Mouse (Mus musculus) kidney, adult 2 months (tissue): ENCODE data around the gene Plekhg2. TPM values are rescaled to one million over a fixed set of nuclear protein-coding genes. Genes with fewer than 3 reads are reported as not detected.
A peak's percentile ranks its signal among the peaks of the same experiment; 100 is the strongest.

Experiments
- DNase-seq: peaks from one replicate; pipeline ENCODE4 v3.0.0; 2021
- H3K27ac ChIP-seq: fragments of 200-500 bp; 2 replicates; pipeline ENCODE4 v1.5.1; 2012; ENCODE audit warnings: low read depth, low read length, control low read depth, inconsistent platforms; ENCODE audit not compliant: insufficient read depth
- H3K27me3 ChIP-seq: fragments of 200-500 bp; replicated peaks from 2 replicates; pipeline ENCODE4 v1.6.1; 2012; ENCODE audit warnings: mild to moderate bottlenecking, moderate library complexity, low read length, inconsistent platforms; ENCODE audit not compliant: control insufficient read depth, insufficient read depth
- H3K36me3 ChIP-seq: fragments of 200-500 bp; 2 replicates; pipeline ENCODE4 v1.6.1; 2012; ENCODE audit warnings: mild to moderate bottlenecking, moderate library complexity, low read length, inconsistent platforms; ENCODE audit not compliant: control insufficient read depth, insufficient read depth
- H3K4me1 ChIP-seq: fragments of 200-500 bp; 2 replicates; pipeline ENCODE4 v1.6.1; 2011; ENCODE audit warnings: low read length; ENCODE audit not compliant: control insufficient read depth, insufficient read depth
- H3K4me3 ChIP-seq: fragments of 200-500 bp; 2 replicates; pipeline ENCODE4 v1.5.1; 2011; ENCODE audit warnings: mild to moderate bottlenecking, low read depth, low read length, control low read depth; ENCODE audit not compliant: insufficient read depth
- CTCF ChIP-seq: fragments of 200-500 bp; conservative IDR thresholded peaks from 2 replicates; pipeline ENCODE4 v1.5.1; 2011; ENCODE audit warnings: low read depth, mild to moderate bottlenecking, control low read depth, low read length, moderate library complexity, mixed read lengths; ENCODE audit not compliant: insufficient read depth, insufficient read length
- POLR2A ChIP-seq: fragments of 200-500 bp; IDR thresholded peaks from one replicate; pipeline ENCODE4 v1.6.1; 2011; ENCODE audit warnings: low read depth, low read length, control low read depth
- WGBS: fragments of 180-500 bp; shearing (Covaris S2); methylation state at CpG from one replicate; pipeline ENCODE4 v1.1.7; 2018; 5-methylcytosine and 5-hydroxymethylcytosine counted together
- polyA plus RNA-seq: library from polyadenylated mRNA; depleted of rRNA; stranded (reverse); fragments of >200 nt; gene quantifications from 2 replicates; pipeline ENCODE4 v1.2.3, GENCODE M21; 2012

Plekhg2 gene
- polyA plus RNA-seq, 1 experiment, result 14.6 TPM

DNA sequence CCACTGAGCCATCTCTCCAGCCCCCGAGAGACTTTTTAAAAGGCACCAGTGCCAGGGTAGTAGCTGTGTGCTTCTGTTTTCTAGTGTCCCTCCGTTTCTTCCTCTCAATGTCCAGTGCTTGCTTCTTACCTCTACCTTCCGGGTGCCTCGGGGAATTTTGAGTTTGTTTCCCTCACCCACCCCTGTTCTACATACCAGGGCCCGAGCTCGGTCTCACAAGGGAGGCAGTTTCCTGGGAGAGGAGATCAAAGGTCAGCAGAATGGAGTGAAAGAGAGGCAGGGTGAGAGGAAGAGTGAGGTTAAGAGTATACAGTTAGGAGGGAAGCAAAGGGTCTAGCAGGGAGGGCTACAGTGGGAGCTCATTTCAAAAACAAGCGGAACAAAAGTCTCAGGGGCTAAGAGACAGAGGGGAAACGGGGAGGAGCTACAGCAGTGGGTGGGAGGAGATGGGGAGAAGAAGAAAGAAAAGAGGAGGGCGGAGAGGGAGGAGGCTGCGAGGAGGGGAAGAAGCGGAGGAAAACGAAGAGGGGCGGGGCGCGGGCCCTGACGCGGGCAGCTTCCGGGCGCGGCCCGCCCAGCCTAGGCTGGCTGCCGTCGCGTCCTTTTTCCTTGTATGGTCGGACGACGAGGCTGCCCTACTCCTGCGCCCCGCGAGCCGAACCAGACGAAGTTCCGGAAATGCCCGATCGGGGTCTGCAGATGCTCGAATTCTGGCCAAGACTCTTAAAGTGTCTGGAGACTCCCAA lies 3.0 kb upstream of the Plekhg2 start:
- Histone ChIP-seq H3K36me3 (peaks cover 8% of the 10 kb centered on the region), H3K27me3 (no peaks in the 10 kb centered on the region), H3K27ac (peak overlapping the region; percentile 100), H3K4me1 (peaks cover 9% of the 10 kb centered on the region; the same call in 1 of the 2 replicates), H3K4me3 (peak overlapping the region; percentile 28)
- WGBS, result under 1% methylated on average over 35 of the region's 36 CpGs
- TF ChIP-seq CTCF (no peak), POLR2A (peak; percentile 69)
- DNase-seq, result peak; percentile 95

DNA sequence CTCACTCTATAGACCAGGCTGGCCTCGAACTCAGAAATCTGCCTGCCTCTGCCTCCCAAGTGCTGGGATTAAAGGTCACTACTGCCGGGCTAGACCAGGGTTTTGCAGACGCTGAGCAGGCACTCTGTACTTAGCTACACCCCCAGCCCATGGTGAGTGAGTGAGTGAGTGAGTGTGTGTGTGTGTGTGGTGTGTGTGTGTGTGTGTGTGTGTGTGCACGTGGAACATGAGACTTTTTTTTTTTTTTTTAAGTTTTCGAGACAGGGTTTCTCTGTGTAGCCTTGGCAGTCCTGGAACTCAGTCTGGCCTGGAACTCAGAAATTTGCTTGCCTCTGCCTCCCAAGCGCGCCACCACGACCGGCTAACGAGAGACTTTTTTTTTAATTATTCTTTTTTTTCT lies 2.2 kb upstream of the Plekhg2 start:
- no peak for TF ChIP-seq CTCF
- TF ChIP-seq POLR2A, result no peak
- no peak overlapping the region for H3K4me3 ChIP-seq
- peaks cover 8% of the 10 kb centered on the region for H3K36me3 ChIP-seq
- peak overlapping the region; percentile 8; the same call in 1 of the 2 replicates for H3K27ac ChIP-seq
- H3K4me1 ChIP-seq, result peaks cover 7% of the 10 kb centered on the region; the same call in 1 of the 2 replicates
- DNase-seq, result no peak
- 61% methylated on average over 10 of the region's 10 CpGs for WGBS
- H3K27me3 ChIP-seq, result no peaks in the 10 kb centered on the region

DNA sequence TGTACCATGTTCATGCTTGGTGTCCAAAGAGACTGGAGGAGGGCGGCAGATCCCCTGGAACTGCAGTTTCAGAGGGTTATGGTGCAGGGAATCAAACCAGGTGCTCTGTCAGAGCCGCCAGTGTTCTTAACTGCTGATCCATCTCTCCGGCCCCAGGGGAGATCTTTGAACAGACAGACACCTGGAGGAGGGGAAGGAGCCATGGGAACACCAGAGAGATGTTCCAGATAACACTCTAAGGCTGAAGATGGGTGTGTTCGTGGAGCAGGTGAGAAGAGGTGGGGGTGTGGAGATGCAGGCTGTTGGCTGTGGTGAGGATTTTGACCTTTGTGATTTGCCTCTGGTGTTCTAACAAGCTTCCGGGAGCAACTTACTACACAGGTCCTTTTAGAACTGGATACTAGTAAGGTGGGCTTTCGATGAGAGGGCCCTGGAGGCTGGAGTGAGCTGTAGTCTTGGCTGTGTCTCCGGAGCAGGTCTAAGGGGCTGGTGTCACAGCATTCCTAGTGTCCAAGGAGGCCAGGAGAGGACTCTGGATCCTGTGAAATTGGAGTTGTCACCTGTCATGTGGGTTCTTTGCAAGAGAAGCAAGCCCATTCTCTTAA lies 1.6 kb upstream of the Plekhg2 start:
- peaks cover 5% of the 10 kb centered on the region; the same call in 1 of the 2 replicates for H3K4me1 ChIP-seq

DNA sequence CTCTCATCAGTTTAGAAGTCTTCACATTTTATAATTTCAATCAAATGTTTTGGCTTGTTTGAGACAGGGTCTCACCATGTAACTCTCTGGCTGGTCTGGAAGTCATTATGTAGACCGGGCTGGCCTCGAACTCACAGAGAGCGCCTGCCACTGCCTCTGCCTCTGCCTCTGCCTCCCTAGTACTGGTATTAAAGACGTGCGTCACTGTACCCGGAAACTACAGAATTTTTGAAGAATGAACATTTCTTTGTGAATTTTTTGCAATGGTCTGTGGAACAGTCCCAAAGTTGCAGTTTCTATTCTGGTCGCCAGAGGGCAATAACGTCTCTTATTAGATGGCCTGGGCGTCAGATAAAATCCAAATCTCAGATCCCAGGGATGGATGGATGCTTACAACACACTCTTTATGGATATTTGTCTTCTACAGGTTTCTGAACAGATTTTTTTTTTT lies 757 bp upstream of the Plekhg2 start:
- H3K4me3 ChIP-seq, result peak overlapping the region; percentile 42
- peaks cover 8% of the 10 kb centered on the region for H3K36me3 ChIP-seq
- peak; percentile 91 for DNase-seq
- H3K27ac ChIP-seq, result peak overlapping the region; percentile 68
- no peaks in the 10 kb centered on the region for H3K27me3 ChIP-seq
- peaks cover 5% of the 10 kb centered on the region; the same call in 1 of the 2 replicates for H3K4me1 ChIP-seq
- under 1% methylated on average over 9 of the region's 9 CpGs for WGBS
- TF ChIP-seq POLR2A, result no peak
- peak; percentile 21; the same call in 1 of the 2 replicates for TF ChIP-seq CTCF

More for the DNA sequence above, 1.6 kb upstream of the Plekhg2 start:
- no peak overlapping the region for H3K4me3 ChIP-seq
- peak; percentile 33 for DNase-seq
- H3K27ac ChIP-seq, result no peak overlapping the region
- TF ChIP-seq CTCF (no peak), POLR2A (no peak)
- H3K27me3 ChIP-seq, result no peaks in the 10 kb centered on the region
- 62% methylated on average over 7 of the region's 7 CpGs for WGBS
- H3K36me3 ChIP-seq, result peaks cover 8% of the 10 kb centered on the region

DNA sequence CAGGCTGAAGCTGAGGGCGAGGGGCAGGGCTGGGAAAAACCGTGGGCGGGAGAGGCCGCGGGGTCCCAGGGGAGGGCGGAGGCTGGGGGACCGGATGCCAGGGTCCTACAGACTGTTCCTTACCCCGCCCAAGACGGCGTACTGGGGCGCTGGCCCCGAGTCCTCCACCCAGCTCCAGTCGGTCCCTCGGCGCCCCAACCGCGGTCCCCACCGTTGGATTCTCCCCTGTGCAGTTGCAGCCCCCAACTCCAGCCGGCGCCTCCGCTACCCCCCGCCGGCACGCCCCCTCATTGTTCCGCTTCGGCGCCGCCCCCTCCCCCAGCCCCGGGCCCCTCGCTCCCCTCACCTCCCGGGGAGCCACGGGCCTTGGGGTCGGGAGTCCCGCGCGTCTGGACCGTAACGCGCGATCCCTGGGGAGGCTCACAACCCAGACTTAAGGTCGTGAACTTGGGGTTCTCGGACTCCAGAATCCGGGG lies 847 bp downstream of the Plekhg2 start:
- peak; percentile 67 for DNase-seq
- no peaks in the 10 kb centered on the region for H3K27me3 ChIP-seq
- H3K36me3 ChIP-seq, result no peaks in the 10 kb centered on the region
- under 1% methylated on average over 41 of the region's 43 CpGs for WGBS
- H3K4me3 ChIP-seq, result peak overlapping the region; percentile 54
- H3K4me1 ChIP-seq, result peaks cover 3% of the 10 kb centered on the region; the same call in 1 of the 2 replicates
- no peak for TF ChIP-seq CTCF
- no peak for TF ChIP-seq POLR2A
- H3K27ac ChIP-seq, result peak overlapping the region; percentile 67

DNA sequence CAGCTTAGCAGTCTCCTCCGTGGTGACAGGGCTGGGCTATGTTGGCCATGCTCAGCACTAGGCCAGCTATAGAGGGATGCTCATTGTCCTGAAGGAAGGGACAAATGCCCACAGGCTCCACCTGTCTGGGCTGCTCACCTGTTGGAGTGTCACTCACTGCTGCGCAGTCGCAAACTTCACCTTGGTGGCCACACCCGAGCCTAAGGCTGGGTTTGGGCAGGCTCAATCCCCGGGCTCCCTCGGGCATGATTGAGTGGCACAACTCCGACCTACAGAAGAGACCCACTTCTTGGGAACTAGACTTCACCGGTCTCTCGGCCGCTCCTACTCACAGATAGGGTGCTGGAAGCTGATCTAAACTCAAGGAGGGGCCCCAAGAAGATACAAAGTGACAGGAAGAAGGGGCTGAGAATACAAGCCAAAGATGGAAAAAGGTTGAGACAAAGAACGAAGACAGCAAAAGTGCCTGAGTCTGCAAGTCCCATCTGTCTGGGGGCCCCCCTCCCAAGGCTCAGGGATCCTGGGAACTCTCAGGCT lies 1.4 kb downstream of the Plekhg2 start:
- Histone ChIP-seq H3K4me3 (peak overlapping the region; percentile 54), H3K27ac (peak overlapping the region; percentile 57), H3K27me3 (no peaks in the 10 kb centered on the region), H3K36me3 (no peaks in the 10 kb centered on the region), H3K4me1 (peaks cover 2% of the 10 kb centered on the region; the same call in 1 of the 2 replicates)
- TF ChIP-seq POLR2A (no peak), CTCF (no peak)
- 13% methylated on average over 11 of the region's 11 CpGs for WGBS
- DNase-seq, result no peak

DNA sequence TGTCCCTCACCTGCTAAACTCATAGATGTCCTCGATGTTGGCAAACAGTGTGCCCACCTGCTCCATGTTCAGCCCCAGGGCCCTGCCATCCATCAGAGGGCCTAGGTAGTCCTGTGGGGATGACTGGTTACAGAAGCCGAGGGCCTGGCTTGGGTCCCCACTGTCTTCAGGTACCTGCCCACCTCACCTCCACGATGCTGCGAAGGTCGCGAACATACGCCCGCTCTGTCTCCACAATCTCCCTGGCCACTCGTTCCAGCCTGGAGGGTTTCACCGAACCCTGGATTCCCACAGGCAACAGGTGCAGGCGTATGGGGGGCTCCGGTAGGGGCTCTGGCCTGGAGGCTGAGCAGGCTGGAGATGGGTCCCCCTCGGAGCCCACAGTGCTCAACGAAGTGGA lies 2.3 kb downstream of the Plekhg2 start:
- Histone ChIP-seq H3K27ac (no peak overlapping the region), H3K36me3 (no peaks in the 10 kb centered on the region), H3K4me1 (no peaks in the 10 kb centered on the region; the same call in 1 of the 2 replicates), H3K27me3 (no peaks in the 10 kb centered on the region), H3K4me3 (no peak overlapping the region)
- DNase-seq, result no peak
- 85% methylated on average over 14 of the region's 14 CpGs for WGBS
- TF ChIP-seq CTCF (no peak), POLR2A (no peak)
